Mouse (Mus musculus) stomach, postnatal 0 days (tissue): ENCODE measurements at regions not wholly inside any gene's neighbourhood (a gene's known extent, or its start where the extent isn't known, plus 50 kb on each side); places are given as distances from the start of the nearest gene placed in this dataset.

Experiments
- CTCF ChIP-seq: IDR thresholded peaks from 2 replicates; pipeline ENCODE4 v1.5.1; 2016; ENCODE audit warnings: antibody characterized with exemption, low read depth, mild to moderate bottlenecking, moderate library complexity
- EP300 ChIP-seq: optimal IDR thresholded peaks from 2 replicates; pipeline ENCODE3; 2016; ENCODE audit warnings: antibody characterized with exemption

DNA sequence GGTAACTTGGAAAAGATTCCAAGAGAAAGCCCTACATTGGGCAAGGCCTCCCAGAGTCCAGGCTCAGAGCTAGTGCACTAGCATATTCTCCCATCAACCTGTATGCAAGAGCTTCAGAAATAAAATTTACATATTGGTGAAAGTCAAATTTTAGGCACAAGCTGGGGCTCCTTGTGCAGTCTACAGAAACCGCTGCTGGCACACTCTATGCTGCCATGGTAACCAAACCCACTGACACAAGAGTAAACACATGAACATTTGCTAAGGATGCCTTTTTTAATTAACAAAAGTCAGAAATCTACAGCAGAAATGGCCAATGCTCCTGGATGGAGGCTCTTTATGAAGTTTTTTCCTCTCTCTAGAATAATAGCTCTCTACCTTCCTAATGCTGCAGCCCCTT, 75.9 kb upstream of the Gm9747 start:
- TF ChIP-seq CTCF (no peak), EP300 (no peak)
